Mouse (Mus musculus): ENCODE data around the gene Skida1.

DNA sequence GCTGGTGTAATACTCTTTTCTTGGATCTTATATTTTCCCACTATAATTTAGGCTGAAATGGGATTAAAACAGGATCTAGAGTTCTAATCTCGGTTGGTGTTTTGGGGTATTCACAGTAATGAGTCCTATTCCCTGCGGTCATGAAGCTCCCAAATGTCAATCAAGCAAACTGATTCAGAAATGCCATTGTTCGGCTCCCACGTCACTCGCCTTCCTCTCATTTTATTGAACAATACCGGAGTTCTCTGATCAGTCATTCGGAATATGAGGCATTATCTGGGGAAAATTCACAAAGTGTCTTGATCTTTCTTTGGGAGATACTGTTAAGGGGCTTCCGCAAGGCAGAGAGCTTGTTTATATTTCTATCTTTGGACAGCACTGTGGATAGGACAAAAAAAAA, 18.3 kb downstream of the Skida1 start:
- TF ChIP-seq CTCF (IDR thresholded peaks at IDR 0.05; ENCODE audit: borderline replicate concordance, extremely low read depth, insufficient read depth, insufficient read length) (no peak), POLR2A (IDR thresholded peaks at IDR 0.05; ENCODE audit: borderline replicate concordance, extremely low read depth, insufficient read depth, insufficient read length, poor library complexity, severe bottlenecking) (no peak)
